22 mouse cellular contexts compared by ENCODE assay signal in the genomic region with DNA sequence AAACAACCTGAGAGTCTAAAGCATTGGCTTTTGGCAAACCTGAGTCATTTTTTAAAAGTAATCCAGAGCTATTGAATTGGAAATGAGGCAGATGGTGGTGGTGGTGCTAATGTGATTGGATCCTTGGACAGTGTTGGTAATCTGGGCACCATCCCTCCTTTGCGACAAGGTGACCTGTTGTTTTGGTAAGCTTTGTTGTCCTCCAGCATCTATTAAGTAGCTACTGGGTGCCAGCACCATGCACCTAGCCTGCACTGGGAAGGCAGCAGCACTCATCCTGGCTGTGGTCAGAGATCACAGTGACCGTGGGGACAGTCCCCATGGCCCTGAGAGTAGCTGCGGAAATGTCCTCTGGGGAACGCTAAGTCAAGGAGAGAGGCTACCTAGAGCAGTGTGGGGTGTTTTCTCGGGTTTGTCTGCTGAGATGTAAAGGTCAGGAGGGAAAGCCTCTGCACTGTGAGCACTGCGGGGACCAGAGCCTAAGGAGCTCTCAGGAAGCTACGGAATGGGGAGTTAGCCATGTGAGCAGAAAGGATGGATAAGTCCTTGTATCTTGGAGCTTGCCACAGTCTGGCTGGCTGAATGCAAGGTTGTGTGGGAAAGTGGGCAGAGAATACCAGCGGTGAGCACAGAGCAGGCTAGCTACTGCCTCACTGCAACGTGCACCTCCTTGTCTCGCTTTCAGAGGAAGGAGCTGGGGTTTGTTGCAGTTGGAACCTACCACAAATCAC.
A peak's percentile ranks its signal among the peaks of the same experiment; 100 is the strongest.
DNase-seq lines count a peak whose midpoint lies in the region; ATAC-seq and TF ChIP-seq lines count a peak whose summit lies in the region.
"Had no signal": no experiment of that assay in that cellular context is flagged by ENCODE, and none has a peak within 500 bp of the region (broad histone marks: within the 10 kb centered on the region; RNA-seq: fewer than 3 reads in every experiment).

No protein-coding gene starts in this region.

- H3K9ac ChIP-seq in heart, postnatal 0 days (replicated peaks; ENCODE audit: low read depth, low read length): no peak overlapping the region; the same call in 1 of the 2 replicates
- H3K9ac ChIP-seq in midbrain, embryonic 13.5 days (replicated peaks): no peak overlapping the region
- no peak overlapping the region for H3K9ac ChIP-seq in midbrain, embryonic 15.5 days
- H3K9ac ChIP-seq: limb, embryonic 12.5 days; liver, embryonic 12.5 days; neural tube, embryonic 12.5 days had no signal

- WGBS in heart, embryonic 10.5 days: 51% methylated on average over 10 of the region's 10 CpGs
- WGBS in heart, postnatal 0 days: 40% methylated on average over 10 of the region's 10 CpGs
- 84% methylated on average over 10 of the region's 10 CpGs for WGBS in midbrain, embryonic 13.5 days
- 82% methylated on average over 10 of the region's 10 CpGs for WGBS in midbrain, embryonic 15.5 days

- no peak for TF ChIP-seq CTCF in heart, postnatal 0 days (IDR thresholded peaks at IDR 0.05; ENCODE audit: low read depth)

- peaks cover 87% of the 10 kb centered on the region for H3K36me3 ChIP-seq in heart, embryonic 10.5 days
- H3K36me3 ChIP-seq in heart, postnatal 0 days (replicated peaks; ENCODE audit: control insufficient read depth, insufficient read depth, low read length): peaks cover 68% of the 10 kb centered on the region
- H3K36me3 ChIP-seq in midbrain, embryonic 13.5 days: peaks cover 77% of the 10 kb centered on the region
- peaks cover 32% of the 10 kb centered on the region for H3K36me3 ChIP-seq in midbrain, embryonic 15.5 days (replicated peaks)
- H3K36me3 ChIP-seq: G1E had no signal

- H3K4me2 ChIP-seq in heart, postnatal 0 days (ENCODE audit: low read depth, low read length): peak overlapping the region; percentile 3; the same call in 1 of the 2 replicates
- H3K4me2 ChIP-seq in midbrain, embryonic 13.5 days (replicated peaks): no peak overlapping the region
- H3K4me2 ChIP-seq in midbrain, embryonic 15.5 days: no peak overlapping the region
- H3K4me2 ChIP-seq: limb, embryonic 12.5 days; liver, embryonic 12.5 days; neural tube, embryonic 12.5 days had no signal

- peaks cover 25% of the 10 kb centered on the region for H3K4me1 ChIP-seq in heart, embryonic 10.5 days
- H3K4me1 ChIP-seq in heart, postnatal 0 days (ENCODE audit: control insufficient read depth, insufficient read depth): peaks cover 11% of the 10 kb centered on the region
- peaks cover 19% of the 10 kb centered on the region for H3K4me1 ChIP-seq in midbrain, embryonic 13.5 days (replicated peaks)
- H3K4me1 ChIP-seq in midbrain, embryonic 15.5 days: peaks cover 4% of the 10 kb centered on the region; the same call in 1 of the 2 replicates
- H3K4me1 ChIP-seq: liver, embryonic 12.5 days had no signal

- TF ChIP-seq EP300 in heart, postnatal 0 days (IDR thresholded peaks at IDR 0.05; ENCODE audit: low read depth): no peak

- H3K27ac ChIP-seq in heart, embryonic 10.5 days: peak overlapping the region; percentile 43; the same call in 1 of the 2 replicates
- H3K27ac ChIP-seq in heart, postnatal 0 days (ENCODE audit: low read depth): peak overlapping the region; percentile 66
- H3K27ac ChIP-seq in midbrain, embryonic 13.5 days: 0 out of 2 replicates have a peak overlapping the region, but pooled peaks have one; percentile 3
- no peak overlapping the region for H3K27ac ChIP-seq in midbrain, embryonic 15.5 days
- H3K27ac ChIP-seq: layer of hippocampus, adult 2 months; limb, embryonic 12.5 days; liver, embryonic 12.5 days; neural tube, embryonic 12.5 days had no signal

- ATAC-seq in heart, postnatal 0 days (ENCODE audit: insufficient read depth, low read depth): peak; percentile 22
- no peak for ATAC-seq in midbrain, embryonic 13.5 days
- no peak for ATAC-seq in midbrain, embryonic 15.5 days (replicated peaks)
- ATAC-seq: forebrain, embryonic 14.5 days; liver, embryonic 12.5 days had no signal

- intact Hi-C loops in heart, postnatal 10 days (cut with DNase I): no loop called here

- H3K27me3 ChIP-seq in heart, embryonic 10.5 days (ENCODE audit: insufficient read depth, poor library complexity, severe bottlenecking): no peaks in the 10 kb centered on the region
- H3K27me3 ChIP-seq in heart, postnatal 0 days (ENCODE audit: control insufficient read depth, insufficient read depth, low read length): no peaks in the 10 kb centered on the region
- H3K27me3 ChIP-seq in midbrain, embryonic 13.5 days: no peaks in the 10 kb centered on the region
- no peaks in the 10 kb centered on the region for H3K27me3 ChIP-seq in midbrain, embryonic 15.5 days (replicated peaks)
- H3K27me3 ChIP-seq: limb, embryonic 12.5 days; liver, embryonic 12.5 days; neural tube, embryonic 12.5 days had no signal

- no peaks in the 10 kb centered on the region for H3K9me3 ChIP-seq in heart, embryonic 10.5 days
- H3K9me3 ChIP-seq in heart, postnatal 0 days (replicated peaks; ENCODE audit: control insufficient read depth, low read length): no peaks in the 10 kb centered on the region
- no peaks in the 10 kb centered on the region for H3K9me3 ChIP-seq in midbrain, embryonic 13.5 days
- no peaks in the 10 kb centered on the region for H3K9me3 ChIP-seq in midbrain, embryonic 15.5 days
- H3K9me3 ChIP-seq: G1E; limb, embryonic 12.5 days; liver, embryonic 12.5 days; megakaryocyte, embryonic 14.5 days; neural tube, embryonic 12.5 days had no signal

- H3K4me3 ChIP-seq in heart, embryonic 10.5 days: no peak overlapping the region
- no peak overlapping the region for H3K4me3 ChIP-seq in heart, postnatal 0 days (ENCODE audit: low read depth, low read length)
- no peak overlapping the region for H3K4me3 ChIP-seq in midbrain, embryonic 13.5 days (replicated peaks)
- no peak overlapping the region for H3K4me3 ChIP-seq in midbrain, embryonic 15.5 days
- H3K4me3 ChIP-seq: erythroblast, embryonic 14.5 days; layer of hippocampus, adult 2 months; limb, embryonic 12.5 days; liver, embryonic 12.5 days; megakaryocyte, embryonic 14.5 days; neural tube, embryonic 12.5 days had no signal

- DNase-seq in cerebellum, adult 11-12 months: peak; percentile 42
- DNase-seq in cerebellum, postnatal 36 days: no peak
- no peak for DNase-seq in heart, embryonic 10.5 days (ENCODE audit: low spot score)
- no peak for DNase-seq in heart, adult 9 months (ENCODE audit: low spot score in 2 of 2)
- no peak for DNase-seq in heart, postnatal 0 days (ENCODE audit: low spot score)
- DNase-seq in heart, postnatal 10 days: no peak
- DNase-seq: adrenal gland, postnatal 14 days; gastrocnemius, postnatal 36 days; kidney, adult 8-10 months; kidney, postnatal 14 days; layer of hippocampus, postnatal 36 days; lung, adult 2 months had no signal
